Mouse (Mus musculus): Measurements from ENCODE around the gene Uxt.

- no peak for TF ChIP-seq EP300 (optimal IDR thresholded peaks at IDR 0.05)
- no peak for TF ChIP-seq CTCF (IDR thresholded peaks at IDR 0.05; ENCODE audit: low read depth)
These were observed 41.5 kb downstream of the Uxt start for GRCm38 (mm10) chrX:20920249-20920843.
